Mouse (Mus musculus) olfactory bulb, adult 2 months (tissue): ENCODE data around the gene Sec63.

Experiments used
- CTCF ChIP-seq: fragments of 200-500 bp; IDR thresholded peaks from 2 replicates; pipeline ENCODE4 v1.5.1; 2012; ENCODE audit warnings: low read depth, mild to moderate bottlenecking, low read length, moderate library complexity; ENCODE audit not compliant: insufficient read depth
- POLR2A ChIP-seq: fragments of 200-500 bp; IDR thresholded peaks from 2 replicates; pipeline ENCODE4 v1.6.1; 2012; ENCODE audit warnings: mild to moderate bottlenecking, low read depth, low read length, moderate library complexity; ENCODE audit not compliant: insufficient read depth

DNA sequence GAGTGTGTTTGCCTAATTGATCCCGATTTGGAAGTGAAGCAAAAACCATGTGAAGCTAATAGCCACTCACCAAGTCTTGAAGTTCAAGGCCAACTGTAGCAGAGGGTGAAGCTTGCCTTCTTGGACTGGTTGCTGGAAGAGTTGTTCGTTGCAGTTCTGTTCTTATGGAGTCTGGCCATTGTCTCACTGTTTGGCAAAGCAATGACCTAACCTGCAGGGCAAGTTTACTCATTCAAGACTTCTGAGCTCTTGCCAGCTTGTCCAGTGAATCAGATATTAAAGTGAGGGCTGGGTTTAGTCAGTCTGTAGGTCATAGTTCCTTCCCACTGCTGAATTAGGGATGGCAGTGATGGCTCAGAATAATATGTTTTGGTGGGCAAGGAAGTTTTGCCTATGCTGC lies 7.0 kb upstream of the Sec63 start:
- TF ChIP-seq POLR2A (no peak), CTCF (no peak)
